Mouse (Mus musculus): ENCODE results near the gene Snx9.

Gene Snx9

DNA sequence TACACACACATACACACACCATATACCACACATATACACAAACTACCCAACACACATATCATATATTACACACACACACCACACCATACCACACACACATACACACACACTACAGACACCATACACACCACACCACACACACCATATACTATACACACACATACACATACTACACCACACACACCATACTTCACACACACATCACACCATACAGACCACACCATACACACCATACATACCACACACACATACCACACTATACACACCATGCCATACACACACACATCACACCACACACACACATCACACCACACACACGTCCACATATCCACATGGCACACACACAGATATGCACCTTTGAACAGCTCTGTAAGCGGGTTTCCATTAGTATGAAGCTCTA lies 34.3 kb upstream of the Snx9 start:
- DNase-seq (ENCODE audit: low spot score in 2 of 2) = no peak

DNA sequence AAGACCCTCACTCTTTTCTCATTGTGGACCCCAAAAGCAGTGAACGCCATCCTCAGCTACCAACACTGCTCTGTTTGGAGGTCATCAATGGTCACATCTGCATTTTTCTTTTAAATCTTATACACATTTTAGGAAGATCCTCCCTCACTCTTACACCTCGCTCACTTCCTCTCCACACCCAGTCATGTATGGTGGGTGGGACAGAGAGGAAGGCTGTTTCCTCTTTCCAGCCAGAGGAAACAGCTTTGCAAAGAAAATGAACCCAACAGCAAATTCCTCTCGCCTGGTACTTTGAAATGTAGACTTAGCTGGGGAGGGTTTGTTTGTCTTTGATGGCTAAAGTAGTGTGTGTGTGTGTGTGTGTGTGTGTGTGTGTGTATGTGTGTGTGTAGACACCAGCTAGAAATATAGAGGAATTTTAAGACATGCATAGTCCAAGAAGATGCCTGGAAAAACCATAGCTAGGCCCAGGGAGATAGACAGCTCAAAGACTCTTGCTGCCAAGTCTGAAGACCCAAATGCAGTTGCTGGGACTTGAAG lies 33.2 kb upstream of the Snx9 start:
- DNase-seq (ENCODE audit: low spot score in 2 of 2) = peak; percentile 77 to 81

DNA sequence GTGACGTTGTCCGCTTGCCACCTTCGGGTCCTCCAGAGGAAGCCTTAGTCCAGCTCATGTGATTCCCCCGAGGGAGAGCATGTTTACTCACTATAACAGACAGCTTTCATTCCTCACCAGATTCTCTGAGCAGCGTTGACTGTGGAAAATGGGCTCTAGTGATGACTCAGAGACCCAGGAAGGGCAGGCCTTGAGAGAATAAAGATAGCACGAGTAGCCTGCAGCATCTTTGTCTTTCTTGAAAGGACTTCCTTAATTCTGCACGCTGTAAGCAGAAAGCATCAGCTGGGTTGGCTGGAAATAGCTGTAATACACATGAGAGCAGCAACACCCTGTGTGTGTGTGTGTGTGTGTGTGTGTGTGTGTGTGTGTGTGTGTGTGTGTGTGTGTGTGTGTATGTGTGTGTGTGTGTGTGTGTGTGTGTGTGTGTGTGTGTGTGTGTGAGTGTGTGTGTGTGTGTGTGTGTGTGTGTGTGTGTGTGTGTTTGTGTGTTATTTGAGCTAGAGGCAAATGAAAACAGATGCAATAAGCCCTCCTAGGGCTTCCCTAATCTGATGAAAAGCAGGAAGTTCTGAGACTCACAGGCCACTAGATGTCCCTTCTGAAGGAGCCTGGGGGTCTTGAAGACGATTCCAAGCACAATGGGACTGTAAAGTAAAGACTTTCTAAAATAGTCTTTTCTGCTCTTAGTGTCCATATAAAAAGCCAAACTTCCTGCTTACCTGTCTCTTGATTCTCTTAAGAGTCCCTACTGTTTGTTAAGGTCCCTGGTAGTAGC lies 27.1 kb upstream of the Snx9 start:
- DNase-seq (ENCODE audit: low spot score in 2 of 2) = peak; percentile 53 to 60

DNA sequence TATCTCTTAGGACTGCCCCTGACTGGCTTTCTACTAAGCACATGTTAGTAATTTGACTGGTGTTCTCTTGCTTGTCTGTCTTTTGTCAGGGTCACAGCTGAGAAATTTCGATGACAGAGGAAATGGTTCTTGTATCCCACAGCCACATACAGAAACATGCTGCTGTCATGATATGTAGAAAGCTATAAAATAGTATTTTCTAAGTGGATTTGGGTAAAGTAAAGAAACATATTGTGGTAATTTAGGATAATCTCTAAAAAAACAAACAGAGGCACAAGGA lies 26.5 kb upstream of the Snx9 start:
- DNase-seq (ENCODE audit: low spot score in 2 of 2) = no peak

DNA sequence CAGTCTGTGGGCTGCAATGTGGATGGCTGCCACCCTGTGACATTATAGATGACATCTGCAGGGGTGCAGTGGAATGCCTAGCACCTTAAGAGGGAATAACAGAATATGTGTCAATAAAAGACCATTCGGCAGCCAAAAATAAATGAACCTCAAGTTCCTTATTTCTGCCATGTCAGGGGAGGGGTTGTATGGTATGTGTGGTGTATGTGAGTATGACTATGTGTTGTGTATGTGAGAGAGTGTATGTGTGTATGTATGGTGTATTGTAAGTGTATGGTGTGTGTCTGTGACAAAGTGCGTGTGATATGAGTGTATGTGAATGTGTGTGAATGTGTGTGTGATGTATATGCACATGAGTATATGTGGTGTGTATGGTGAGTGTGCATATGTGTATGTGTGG lies 23.3 kb upstream of the Snx9 start:
- no peak for DNase-seq (ENCODE audit: low spot score in 2 of 2)

DNA sequence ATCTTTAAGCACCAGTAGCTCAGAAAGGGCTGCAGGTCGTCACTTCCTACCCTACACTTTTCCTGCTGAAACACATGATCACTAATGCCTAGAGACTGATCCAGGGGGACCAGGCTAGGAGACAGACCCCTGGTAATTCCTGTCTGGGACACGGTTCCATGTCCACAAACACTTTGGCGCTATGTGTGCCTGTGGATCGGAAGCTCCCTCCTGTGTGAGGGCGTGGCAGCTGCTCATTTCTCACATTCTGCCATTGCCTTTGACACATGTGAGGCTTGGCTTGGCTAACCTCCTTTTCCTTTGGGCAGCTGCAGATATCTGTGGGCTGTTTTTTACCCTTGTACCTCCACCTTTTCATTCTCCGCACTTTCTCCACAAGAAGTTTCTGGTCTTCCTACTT lies 22.0 kb upstream of the Snx9 start:
- no peak for DNase-seq (ENCODE audit: low spot score in 2 of 2)

DNA sequence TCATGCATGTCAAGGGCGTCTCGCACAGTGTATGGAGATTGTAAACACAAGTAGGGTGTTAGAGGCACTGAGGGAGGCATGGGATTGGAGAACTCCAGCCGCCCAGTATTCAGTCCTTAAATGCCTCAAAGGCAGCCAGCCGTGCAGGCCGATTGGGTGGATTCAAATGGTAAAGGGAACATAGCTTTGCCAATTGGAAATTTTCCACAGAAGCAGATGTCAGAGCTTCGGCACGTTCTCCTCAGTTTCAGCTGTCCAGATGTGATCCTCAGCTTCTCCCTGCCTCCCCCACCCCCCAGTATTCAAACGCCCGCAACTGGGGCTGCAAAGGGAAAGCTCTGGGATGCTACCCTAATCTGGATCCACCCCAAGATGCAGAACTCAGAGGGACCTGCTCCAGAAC lies 21.3 kb upstream of the Snx9 start:
- no peak for DNase-seq (ENCODE audit: low spot score in 2 of 2)

DNA sequence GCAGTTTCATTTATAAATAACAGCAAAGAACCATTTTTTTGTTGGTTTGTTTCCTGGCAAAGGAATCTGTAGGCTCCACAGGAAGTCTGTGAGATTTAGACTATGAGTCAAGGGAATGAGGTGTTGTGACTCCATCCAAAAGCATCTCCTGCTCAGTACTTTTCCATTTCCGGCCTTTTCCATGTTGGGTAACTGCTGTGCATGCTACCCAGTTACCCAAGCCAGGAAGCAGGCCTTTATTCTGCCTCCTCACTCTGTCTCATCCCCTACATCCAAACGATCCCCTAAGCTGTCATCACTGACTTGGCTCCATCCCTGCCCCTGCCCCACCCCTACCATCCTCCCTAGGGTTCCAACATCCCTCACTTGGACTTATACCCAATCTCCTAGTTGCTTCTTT lies 18.6 kb upstream of the Snx9 start:
- no peak for DNase-seq (ENCODE audit: low spot score in 2 of 2)

DNA sequence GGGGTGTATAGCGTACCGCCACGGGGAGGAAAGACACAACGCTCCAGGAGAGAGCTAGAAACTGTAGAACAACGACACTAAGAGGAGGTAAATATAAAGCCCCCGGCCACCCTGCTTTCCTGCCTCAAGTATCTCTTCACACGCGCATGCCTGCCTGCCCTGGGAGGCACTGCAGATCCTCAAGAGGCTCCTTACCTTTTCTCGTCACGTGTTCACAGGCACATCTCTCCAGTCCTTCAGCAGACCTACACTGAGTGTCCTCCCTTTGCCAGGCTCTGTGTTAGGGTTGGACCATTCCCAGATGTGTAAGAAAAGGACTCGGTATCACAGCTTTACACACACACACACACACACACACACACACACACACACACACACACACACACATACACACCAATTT lies 18.1 kb upstream of the Snx9 start:
- DNase-seq (ENCODE audit: low spot score in 2 of 2) = no peak

DNA sequence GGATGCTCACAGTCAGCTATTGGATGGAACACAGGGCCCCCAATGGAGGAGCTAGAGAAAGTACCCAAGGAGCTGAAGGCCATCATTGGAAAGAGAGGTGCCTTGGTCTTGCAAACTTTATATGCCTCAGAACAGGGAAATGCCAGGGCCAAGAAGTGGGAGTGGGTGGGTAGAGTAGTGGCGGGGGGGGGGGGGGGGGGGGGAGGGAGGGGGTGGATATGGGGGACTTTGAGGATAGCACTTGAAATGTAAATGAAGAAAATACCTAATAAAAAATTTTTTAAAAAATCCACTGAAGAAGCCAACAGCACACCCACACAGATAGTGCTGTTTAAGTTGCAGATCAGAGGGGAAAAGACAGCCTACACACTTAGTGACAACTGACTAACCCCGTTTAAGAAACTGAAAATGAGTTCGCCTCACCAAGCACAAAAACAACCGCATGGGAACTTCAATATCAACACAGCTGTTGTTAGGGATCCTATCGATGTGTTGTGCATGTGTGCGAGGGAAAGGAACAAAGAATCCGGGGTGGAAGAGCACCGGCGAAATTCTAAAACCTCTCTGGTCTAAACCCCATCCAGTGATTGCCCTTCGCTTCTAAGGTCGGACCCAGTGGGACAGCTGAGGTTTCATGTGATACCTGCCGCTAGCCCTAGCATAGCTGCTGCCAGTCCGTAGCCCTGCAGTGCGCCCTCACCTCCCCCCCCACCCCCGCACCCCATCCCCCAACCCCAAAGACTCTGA lies 13.1 kb upstream of the Snx9 start:
- peak; percentile 54 to 64 for DNase-seq (ENCODE audit: low spot score in 2 of 2)

DNA sequence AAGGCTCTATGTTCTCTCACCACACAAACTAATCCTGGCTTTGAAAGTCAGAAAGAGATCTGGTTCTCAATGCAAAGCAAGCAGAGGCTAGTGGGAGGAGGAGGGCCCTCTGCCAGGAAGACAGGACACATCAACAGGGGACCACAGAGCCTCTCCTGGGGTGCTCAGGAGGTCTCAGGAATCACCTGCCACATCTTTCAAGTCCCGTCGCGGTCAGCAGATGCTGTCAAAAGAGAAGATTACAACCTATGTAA lies 12.6 kb upstream of the Snx9 start:
- no peak for DNase-seq (ENCODE audit: low spot score in 2 of 2)

DNA sequence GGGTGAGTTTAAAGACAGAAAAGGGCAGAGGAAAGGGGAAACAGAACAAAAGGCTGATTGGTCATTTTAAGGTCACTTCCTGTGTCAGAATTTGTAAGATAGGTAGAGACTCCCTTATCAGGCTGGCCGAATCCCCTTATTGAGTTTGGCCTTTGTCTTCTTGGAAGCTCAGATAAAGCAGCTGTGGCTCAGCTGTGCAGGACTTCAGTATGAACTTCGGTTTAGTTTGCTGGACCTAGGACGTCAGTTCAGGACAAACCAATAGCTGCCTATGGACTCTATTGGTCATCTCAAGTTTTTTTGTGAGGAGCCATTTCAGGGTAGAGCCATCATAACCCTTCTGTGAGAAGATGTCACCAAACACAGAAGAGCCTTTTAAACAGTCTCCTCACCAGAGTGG lies 12.2 kb upstream of the Snx9 start:
- DNase-seq (ENCODE audit: low spot score in 2 of 2) = no peak

DNA sequence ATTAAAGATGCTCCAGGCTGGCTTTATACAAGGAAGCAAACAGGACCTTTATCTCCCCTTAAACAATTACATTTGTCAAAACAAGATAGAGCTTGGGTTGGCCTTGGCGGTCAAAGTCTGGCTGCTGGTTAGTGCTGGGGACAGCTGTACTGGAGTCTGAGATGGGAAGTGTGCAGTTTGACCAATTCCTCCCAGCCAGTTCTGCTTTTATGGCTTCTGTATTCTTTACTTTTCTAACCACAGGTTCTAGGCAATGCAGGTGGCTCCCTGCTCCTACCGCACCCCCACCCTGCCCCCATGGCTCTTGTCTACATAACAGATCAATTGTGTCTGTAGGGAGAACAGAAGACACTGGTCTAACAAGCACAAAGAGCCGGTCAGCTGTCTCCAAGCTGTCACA lies 11.2 kb upstream of the Snx9 start:
- peak; percentile 65 to 72 for DNase-seq (ENCODE audit: low spot score in 2 of 2)

DNA sequence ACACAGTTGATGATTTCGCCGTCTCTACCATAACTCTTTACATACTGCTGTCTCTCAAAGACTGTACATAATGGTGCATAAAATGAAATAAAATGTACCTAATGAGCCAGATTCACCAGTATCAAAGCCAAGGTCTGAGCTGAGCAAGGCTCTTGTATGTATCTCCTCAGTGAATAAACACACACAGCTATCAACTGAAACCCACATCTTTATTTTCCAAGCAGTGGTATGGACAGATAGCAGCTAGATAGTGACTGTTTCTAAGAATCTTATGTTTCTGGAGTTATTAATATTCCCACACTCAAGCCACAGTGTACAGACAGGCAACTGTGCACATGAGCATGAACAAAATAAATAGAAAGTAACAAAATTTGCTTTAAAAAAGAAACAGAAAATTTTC lies 10.7 kb upstream of the Snx9 start:
- DNase-seq (ENCODE audit: low spot score in 2 of 2) = no peak

DNA sequence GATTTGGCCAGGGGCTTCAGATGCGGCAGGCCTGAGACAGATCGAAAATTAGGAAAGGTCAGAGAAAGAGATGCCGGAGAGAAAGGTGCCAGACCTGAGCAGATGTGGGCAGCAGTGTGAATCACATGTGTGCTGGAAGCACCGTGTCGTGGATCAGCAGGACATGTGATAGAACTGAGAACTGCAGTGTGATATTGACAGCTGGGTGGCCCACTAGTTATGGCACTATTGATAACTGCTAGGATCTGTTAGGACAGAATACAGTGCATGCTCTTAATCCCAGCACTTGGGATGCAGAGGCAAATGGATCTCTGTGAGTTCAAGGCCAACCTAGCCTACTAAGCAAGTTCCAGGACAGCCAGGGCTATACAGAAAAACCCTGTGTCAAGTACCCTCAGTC lies 10.3 kb upstream of the Snx9 start:
- no peak for DNase-seq (ENCODE audit: low spot score in 2 of 2)

DNA sequence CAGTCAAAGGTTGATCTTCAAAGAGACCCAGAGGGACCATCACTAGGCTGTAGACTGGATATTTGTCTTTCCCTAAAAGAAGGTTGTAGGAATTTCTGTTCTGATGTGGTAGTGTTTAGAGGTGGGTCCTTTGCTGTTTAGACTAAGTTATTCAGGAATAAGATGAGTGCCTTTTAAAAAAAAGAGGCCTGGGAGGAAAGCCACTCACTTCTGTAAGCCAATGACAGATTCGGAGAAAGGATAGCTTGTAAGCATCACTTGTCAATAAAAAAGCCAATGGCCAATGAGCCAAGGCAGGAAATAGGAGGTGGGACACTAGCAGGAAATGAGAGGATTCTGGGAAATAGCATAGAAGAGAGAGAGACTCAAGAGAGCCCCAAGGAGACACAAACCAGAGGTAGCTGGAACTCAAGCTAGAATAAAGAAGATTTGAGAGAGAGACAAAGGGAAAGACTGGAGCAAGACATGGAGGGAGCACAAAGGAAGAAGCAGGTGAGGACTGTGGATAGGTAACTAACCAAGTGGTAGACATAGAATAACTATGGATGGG lies 9.8 kb upstream of the Snx9 start:
- no peak for DNase-seq (ENCODE audit: low spot score in 2 of 2)

DNA sequence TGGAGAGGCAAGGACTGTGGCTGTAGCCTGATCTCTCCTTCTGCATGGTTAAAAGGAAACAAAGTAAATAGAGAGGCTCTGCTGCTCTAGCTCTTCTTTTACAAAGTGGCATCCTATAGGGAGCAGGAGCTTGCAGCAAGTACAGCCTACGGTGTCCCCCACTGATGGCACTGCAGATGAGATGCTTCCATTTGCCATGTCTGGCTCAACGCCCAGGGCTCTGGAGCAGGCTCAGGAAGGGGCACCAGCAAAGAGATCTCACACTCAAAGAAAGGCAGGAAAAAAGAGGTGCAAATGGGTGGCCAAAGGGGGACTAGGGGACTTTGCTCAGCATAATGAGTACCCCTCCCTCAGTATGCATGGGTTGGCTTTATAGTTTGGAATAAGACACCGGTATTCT lies 7.0 kb upstream of the Snx9 start:
- no peak for DNase-seq (ENCODE audit: low spot score in 2 of 2)

DNA sequence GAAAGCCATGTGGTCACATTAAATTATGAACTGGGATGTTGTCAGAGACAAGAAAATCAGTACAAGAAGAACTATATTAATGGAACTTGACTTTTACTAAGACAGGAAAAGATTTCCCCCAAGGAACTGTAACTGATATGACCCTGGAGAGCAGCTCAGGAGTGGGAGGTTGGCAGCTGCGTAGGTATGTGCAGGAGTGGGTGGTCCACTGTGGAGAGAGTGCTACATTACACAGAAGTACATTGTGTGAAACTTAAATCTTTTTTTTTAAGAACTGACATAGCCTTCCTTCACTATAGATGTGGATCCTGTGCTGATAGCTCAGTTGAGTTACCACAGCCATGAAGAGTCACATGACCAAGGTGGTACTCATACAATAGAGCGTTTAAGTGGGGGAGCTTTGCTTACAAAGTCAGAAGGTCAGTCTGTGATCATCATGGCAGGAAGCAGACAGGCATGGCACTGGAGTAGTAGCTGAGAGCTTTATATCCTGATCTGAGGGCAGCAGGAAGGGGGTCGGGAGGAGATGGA lies 6.3 kb upstream of the Snx9 start:
- DNase-seq (ENCODE audit: low spot score in 2 of 2) = no peak

DNA sequence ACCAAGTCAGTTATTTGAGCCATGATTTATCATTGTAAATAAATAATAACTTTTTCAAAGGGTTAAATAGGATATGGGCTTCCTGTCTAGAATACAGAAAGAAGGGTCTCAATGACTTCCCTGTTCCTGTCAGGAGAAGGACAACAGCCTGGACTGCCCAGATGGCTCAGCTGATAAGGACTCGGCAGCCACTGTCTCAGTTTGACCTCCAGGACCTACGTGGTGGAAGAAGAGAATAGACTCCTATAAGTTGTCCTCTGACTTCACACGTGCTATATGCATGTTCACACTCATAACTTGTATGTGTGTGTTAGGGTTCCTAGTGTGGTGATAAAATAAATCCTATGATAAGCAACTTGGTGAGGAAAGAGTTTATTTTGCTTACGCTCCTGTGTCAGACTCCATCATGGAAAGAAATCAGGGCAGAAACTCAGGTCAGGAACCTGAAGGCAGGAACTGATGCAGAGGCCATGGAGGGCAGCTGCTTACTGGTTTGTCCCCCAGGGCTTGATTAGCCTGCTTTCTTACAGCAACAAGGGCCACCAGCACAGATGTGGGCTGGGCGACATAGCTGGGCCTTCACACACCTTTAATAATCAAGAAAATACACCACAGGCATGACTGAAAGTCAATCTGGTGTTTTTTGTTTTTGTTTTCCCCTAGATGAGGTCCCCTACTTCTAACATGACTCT lies 1.4 kb upstream of the Snx9 start:
- no peak for DNase-seq (ENCODE audit: low spot score in 2 of 2)

DNA sequence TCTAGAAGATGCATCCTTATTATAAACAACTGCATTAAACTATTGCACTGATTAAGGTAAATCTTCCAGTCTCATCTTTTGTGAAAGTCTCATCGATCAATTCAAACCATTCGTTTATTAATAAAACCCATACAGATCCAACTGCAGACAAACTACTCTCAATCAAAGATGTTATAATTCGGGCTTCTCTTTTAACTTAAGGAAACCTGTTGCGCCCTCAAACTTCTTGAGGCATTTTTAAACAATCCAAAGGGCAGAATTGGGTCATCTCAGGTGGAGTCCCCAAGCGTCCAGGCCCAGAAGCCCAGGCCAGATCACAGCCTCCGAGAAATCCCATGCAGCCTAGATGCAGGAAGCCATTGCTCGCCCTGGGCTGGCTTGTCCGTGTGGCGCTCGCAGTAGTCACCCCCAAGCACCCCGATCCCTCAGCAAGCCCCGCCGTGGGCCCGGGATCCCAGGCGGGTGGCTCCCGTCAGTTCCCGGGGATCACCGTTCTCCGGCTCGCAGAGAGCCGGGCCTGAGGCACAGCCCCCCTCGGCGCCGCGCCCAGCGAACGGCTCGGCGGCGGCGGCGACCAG lies 490 bp upstream of the Snx9 start:
- DNase-seq (ENCODE audit: low spot score in 2 of 2) = peak; percentile 14 to 35

DNA sequence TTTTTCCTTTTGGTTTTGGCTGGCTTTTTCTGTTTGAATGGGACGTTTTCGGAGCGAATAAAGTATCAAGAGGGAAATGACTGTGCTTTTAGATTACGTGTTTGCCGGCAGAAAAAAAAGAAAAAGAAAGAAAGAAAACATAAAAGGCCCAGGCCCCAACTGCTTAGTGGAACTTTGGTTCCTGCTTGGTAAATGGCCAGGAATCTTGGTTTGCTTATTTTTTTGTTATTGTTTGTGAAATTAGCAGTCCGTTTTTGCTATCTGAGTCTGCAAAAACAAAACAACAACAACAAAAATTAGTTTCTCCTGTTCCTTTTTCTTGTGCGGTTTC lies 779 bp downstream of the Snx9 start:
- DNase-seq (ENCODE audit: low spot score in 2 of 2) = no peak

DNA sequence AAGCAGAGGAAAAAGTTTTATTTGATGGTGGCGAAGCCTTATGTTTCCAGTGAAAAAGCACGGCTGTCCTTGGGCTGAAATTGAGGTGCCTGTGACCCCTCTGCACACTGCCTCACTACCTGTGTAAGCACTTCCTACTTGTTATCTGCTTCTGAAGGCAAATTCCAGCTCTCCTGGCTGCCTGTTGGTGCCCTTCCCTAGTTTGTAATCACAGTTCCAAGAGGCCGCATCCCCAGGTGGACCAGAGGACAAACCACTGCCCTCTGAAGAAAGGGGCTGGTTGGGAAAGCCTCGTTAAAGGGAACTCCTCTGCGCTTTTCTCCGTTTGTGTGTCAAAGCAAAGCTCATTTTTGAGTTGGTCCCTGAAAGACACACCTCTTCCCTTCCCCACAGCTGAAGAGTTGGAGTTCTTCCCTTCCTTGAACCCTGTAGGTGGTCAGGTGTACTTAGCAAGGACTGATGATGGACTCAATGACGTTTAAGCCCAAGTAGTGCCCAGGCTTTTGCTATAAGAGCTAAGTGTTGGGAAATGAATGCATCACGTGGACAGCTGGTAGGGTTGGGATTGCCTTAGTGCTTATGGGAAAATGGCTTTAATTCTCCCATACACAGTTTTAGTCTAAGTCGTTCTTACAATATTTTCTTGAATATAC lies 2.0 kb downstream of the Snx9 start:
- no peak for DNase-seq (ENCODE audit: low spot score in 2 of 2)
